8 mouse cellular contexts compared by ENCODE assay signal in the genomic region with DNA sequence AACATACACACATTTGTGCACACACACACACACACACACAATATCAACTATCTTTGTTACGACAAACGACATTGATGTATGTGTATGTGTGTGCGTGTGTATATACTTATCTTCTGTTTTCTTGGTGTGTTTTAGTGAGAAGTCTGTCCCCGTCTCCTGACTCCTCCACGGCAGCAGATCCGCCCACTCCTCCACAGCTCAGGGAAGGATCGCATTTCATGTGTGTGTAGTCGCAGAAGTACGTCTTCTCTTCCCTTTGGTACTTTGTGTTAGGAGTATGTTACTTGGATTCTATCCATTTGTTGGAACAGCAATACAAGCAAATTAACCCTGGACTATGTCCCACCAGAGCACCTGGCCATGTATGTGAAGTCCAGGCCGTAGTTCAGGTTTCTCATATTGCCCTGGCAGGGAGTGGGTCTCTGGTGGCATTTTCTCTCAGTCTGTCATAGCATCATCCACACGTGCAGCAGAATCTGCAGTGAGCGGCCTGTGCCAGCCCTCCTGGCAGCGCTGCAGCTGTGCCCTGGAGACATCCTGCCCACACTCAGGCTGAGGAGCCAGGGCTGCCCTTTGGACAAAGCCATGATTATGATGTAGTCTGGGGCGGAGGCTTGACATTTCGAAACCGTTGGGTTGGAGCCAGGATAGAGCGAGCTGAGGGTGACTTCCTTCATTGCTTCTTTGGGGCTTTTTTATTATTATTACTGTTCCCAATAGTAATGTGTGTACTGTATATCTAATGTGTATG. TPM values are rescaled to one million over a fixed set of nuclear protein-coding genes. Genes with fewer than 3 reads are reported as not detected.
DNase-seq lines count a peak whose midpoint lies in the region; ATAC-seq lines count a peak whose summit lies in the region.

No protein-coding gene starts in this region.

- no peak overlapping the region for H3K4me2 ChIP-seq in midbrain, embryonic 15.5 days
- H3K4me2 ChIP-seq in midbrain, embryonic 13.5 days (replicated peaks), result no peak overlapping the region
- H3K4me2 ChIP-seq in intestine, embryonic 16.5 days (ENCODE audit: low read depth, low read length), result no peak overlapping the region

- intact Hi-C loops in left cerebral cortex, postnatal 10 days (cut with DNase I), result no loop called here

- no peaks in the 10 kb centered on the region for H3K9me3 ChIP-seq in midbrain, embryonic 15.5 days
- no peaks in the 10 kb centered on the region for H3K9me3 ChIP-seq in midbrain, embryonic 13.5 days
- H3K9me3 ChIP-seq in intestine, embryonic 16.5 days (ENCODE audit: control insufficient read depth, low read length), result no peaks in the 10 kb centered on the region

- no peaks in the 10 kb centered on the region for H3K27me3 ChIP-seq in midbrain, embryonic 15.5 days (replicated peaks)
- no peaks in the 10 kb centered on the region for H3K27me3 ChIP-seq in midbrain, embryonic 13.5 days
- no peaks in the 10 kb centered on the region for H3K27me3 ChIP-seq in intestine, embryonic 16.5 days (replicated peaks; ENCODE audit: control insufficient read depth, insufficient read depth, low read length)

- no peak overlapping the region for H3K4me3 ChIP-seq in midbrain, embryonic 15.5 days
- H3K4me3 ChIP-seq in midbrain, embryonic 13.5 days (replicated peaks), result no peak overlapping the region
- H3K4me3 ChIP-seq in intestine, embryonic 16.5 days (ENCODE audit: low read length), result no peak overlapping the region

- H3K9ac ChIP-seq in midbrain, embryonic 15.5 days, result no peak overlapping the region
- H3K9ac ChIP-seq in midbrain, embryonic 13.5 days (replicated peaks), result no peak overlapping the region
- H3K9ac ChIP-seq in intestine, embryonic 16.5 days (ENCODE audit: low read depth, low read length), result 0 out of 2 replicates have a peak overlapping the region, but pooled peaks have one; percentile 8

- 87% methylated on average over 17 of the region's 17 CpGs for WGBS in midbrain, embryonic 15.5 days
- WGBS in midbrain, embryonic 13.5 days, result 89% methylated on average over 17 of the region's 17 CpGs
- WGBS in intestine, embryonic 16.5 days, result 72% methylated on average over 17 of the region's 17 CpGs

- H3K36me3 ChIP-seq in midbrain, embryonic 15.5 days (replicated peaks), result peaks cover 32% of the 10 kb centered on the region
- H3K36me3 ChIP-seq in midbrain, embryonic 13.5 days, result peaks cover 72% of the 10 kb centered on the region
- peaks cover 9% of the 10 kb centered on the region; the same call in 1 of the 2 replicates for H3K36me3 ChIP-seq in intestine, embryonic 16.5 days (ENCODE audit: control insufficient read depth, insufficient read depth, low read length)

- peaks cover 12% of the 10 kb centered on the region for H3K4me1 ChIP-seq in midbrain, embryonic 15.5 days
- H3K4me1 ChIP-seq in midbrain, embryonic 13.5 days (replicated peaks), result peaks cover 18% of the 10 kb centered on the region
- H3K4me1 ChIP-seq in intestine, embryonic 16.5 days (ENCODE audit: control insufficient read depth, insufficient read depth, low read length), result peaks cover 7% of the 10 kb centered on the region

- ATAC-seq in midbrain, embryonic 15.5 days (replicated peaks), result peak; percentile 38; the same call in 1 of the 2 replicates
- no peak for ATAC-seq in midbrain, embryonic 13.5 days
- ATAC-seq in common myeloid progenitor, adult 5-6 weeks (replicated peaks; ENCODE audit: low read depth, poor library complexity, severe bottlenecking), result peak; percentile 67; the same call in 1 of the 2 replicates
- ATAC-seq in intestine, embryonic 16.5 days, result peak; percentile 82
- ATAC-seq in erythroid progenitor cell, adult 5-6 weeks (replicated peaks; ENCODE audit: low FRiP score, poor library complexity, severe bottlenecking), result no peak

- no peak overlapping the region for H3K27ac ChIP-seq in midbrain, embryonic 15.5 days
- H3K27ac ChIP-seq in midbrain, embryonic 13.5 days, result no peak overlapping the region
- peak overlapping the region; percentile 72 for H3K27ac ChIP-seq in intestine, embryonic 16.5 days (ENCODE audit: low read length)

- DNase-seq in left cerebral cortex, postnatal 10 days (ENCODE audit: extremely low spot score in 1 of 2, low spot score in 2 of 2), result peak; percentile 48 to 62
- peak; percentile 48 for DNase-seq in ovary, postnatal 36 days (ENCODE audit: low spot score)
- no peak for DNase-seq in retina, postnatal 1 day

RNA-seq across cellular contexts. Expression of a gene that starts 28.9 kb away (rescaled TPM):
- polyA plus RNA-seq in midbrain, embryonic 15.5 days (2015; fragmentation: Nextera tagmentation; extraction: Ambion mirVana), result 7.7 and 9.0 TPM in 2 replicates
- polyA plus RNA-seq in midbrain, embryonic 13.5 days (2015; fragmentation: Nextera tagmentation; extraction: Ambion mirVana), result 11.3 and 11.7 TPM in 2 replicates
- total RNA-seq in common myeloid progenitor, adult 5-6 weeks (2017), result 69.4 and 79.7 TPM in 2 replicates
- 6.4 and 7.3 TPM in 2 replicates for polyA plus RNA-seq in intestine, embryonic 16.5 days (2015; fragmentation: Nextera tagmentation; extraction: Ambion mirVana)
- 10 to 100 TPM; 42.8 to 45.6 TPM for total RNA-seq in left cerebral cortex, postnatal 10 days (2021)
- total RNA-seq in erythroid progenitor cell, adult 5-6 weeks (2015; ENCODE audit: low replicate concordance), result 14.3 and 18.7 TPM in 2 replicates
- total RNA-seq in erythroid progenitor cell, adult 5-6 weeks (2017; ENCODE audit: low replicate concordance), result 22.5 and 24.9 TPM in 2 replicates

Comparison
In these comparisons a context has a peak if more than half of its experiments do, and no peak if none do; other contexts are left out.
1. ATAC-seq: peak in midbrain, embryonic 15.5 days (single experiment), common myeloid progenitor, adult 5-6 weeks (single experiment) and intestine, embryonic 16.5 days (single experiment); none in midbrain, embryonic 13.5 days (single experiment) and erythroid progenitor cell, adult 5-6 weeks (single experiment).